Mouse (Mus musculus) embryonic fibroblast, embryonic 13.5 days (primary cell): ENCODE measurements around the gene Gm884. TPM values are rescaled to one million over a fixed set of nuclear protein-coding genes. Genes with fewer than 3 reads are reported as not detected.
A peak's percentile ranks its signal among the peaks of the same experiment; 100 is the strongest.

Experiments
- H3K27ac ChIP-seq: 2 replicates; pipeline ENCODE4 v1.5.1; 2012; ENCODE audit warnings: low read length, control low read depth, inconsistent platforms; ENCODE audit not compliant: insufficient read depth
- H3K4me1 ChIP-seq: 2 replicates; pipeline ENCODE4 v1.6.1; 2011; ENCODE audit warnings: low read length; ENCODE audit not compliant: control insufficient read depth, insufficient read depth
- H3K4me3 ChIP-seq: 2 replicates; pipeline ENCODE4 v1.5.1; 2011; ENCODE audit warnings: mild to moderate bottlenecking, control low read depth, low read length; ENCODE audit not compliant: insufficient read depth
- CTCF ChIP-seq: IDR thresholded peaks from 2 replicates; pipeline ENCODE4 v1.5.1; 2011; ENCODE audit warnings: mild to moderate bottlenecking, control low read depth, low read length, moderate library complexity, borderline replicate concordance; ENCODE audit not compliant: insufficient read depth
- POLR2A ChIP-seq: IDR thresholded peaks from 2 replicates; pipeline ENCODE4 v1.6.1; 2011; ENCODE audit warnings: low read depth, mild to moderate bottlenecking, control low read depth, low read length, moderate library complexity
- polyA plus RNA-seq: library from polyadenylated mRNA; stranded (reverse); fragments of >200 nt; gene quantifications from 2 replicates; pipeline ENCODE4 v1.2.4, GENCODE M21; 2011; ENCODE audit warnings: low read depth; ENCODE audit not compliant: missing spikeins, insufficient read length

The Gm884 gene
- polyA plus RNA-seq, 1 experiment = not detected

DNA sequence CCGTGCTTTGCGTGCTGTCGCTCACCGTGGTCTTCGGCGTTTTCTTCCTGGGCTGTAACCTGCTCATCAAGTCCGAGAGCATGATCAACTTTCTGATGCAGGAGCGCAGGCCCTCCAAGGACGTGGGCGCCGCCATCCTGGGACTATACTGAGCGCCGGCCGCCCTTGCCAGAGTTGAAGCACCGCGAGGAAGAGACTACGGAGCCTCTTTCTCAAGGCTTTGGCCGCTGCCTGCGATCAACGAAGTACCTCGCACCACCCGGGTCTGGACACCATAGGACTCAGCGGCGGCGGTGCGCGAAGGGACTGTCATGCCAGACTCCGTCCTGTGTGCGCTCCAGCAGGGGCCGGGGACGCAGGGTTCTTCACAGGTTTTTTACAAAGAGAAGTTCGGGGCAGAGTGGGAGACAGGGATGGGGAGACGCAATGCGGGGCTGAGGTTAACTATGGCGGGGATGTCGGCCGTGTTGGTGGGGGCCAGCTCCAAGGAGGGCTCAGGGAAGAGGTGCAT is 29.1 kb upstream of the Gm884 start:
- no peaks in the 10 kb centered on the region for H3K4me1 ChIP-seq
- H3K4me3 ChIP-seq = no peak overlapping the region
- H3K27ac ChIP-seq = no peak overlapping the region
- no peak for TF ChIP-seq POLR2A
- no peak for TF ChIP-seq CTCF

- H3K4me1 ChIP-seq = no peaks in the 10 kb centered on the region
- TF ChIP-seq CTCF (no peak), POLR2A (no peak)
- H3K27ac ChIP-seq = no peak within 1 kb of the TSS
- H3K4me3 ChIP-seq = no peak within 1 kb of the TSS
Measured at GRCm38 (mm10) chr11:103649301-103649982, 28.5 kb upstream of the Gm884 start, which contains the start of gene Rprml. Gene Rprml (plus strand): TSS chr11:103649570.

- Histone ChIP-seq H3K4me3 (no peak overlapping the region), H3K27ac (no peak overlapping the region), H3K4me1 (no peaks in the 10 kb centered on the region)
- no peak for TF ChIP-seq POLR2A
- no peak for TF ChIP-seq CTCF
Measured at GRCm38 (mm10) chr11:103648656-103649055, 27.7 kb upstream of the Gm884 start.

DNA sequence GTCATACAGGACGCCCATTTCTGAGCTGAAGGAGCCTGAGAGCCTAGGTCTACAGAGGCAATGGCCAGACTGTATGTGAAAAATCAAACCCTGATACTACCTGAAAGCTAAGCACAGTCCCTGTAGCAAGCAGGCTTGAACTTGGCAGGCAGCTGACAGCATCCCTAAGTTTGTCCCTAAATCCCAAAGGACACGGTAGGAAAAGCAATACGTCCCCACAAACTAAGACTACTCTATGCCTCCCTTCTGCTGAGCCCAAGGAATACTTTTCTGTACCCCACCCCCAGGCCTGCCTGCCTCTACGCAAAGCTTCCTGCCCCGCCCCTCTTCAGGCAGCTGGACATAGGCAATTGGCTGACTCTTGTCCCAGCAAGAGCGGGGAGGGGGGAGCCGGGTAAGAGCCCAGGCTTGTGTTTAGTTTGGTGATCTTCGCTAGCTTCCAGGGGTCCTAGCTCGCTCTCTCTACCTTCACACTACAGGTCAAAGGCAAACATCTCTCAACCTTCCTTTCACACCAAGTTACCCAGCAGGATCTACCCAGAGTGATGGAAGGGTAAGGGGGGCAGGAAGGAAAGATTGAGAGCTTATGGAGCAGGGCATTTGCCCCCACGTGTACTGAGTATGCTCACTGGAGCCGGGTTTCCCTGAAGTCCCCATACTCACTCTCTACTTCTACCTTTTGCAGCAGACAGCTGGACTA is 27.1 kb upstream of the Gm884 start:
- H3K4me1 ChIP-seq = no peaks in the 10 kb centered on the region
- no peak overlapping the region for H3K4me3 ChIP-seq
- TF ChIP-seq POLR2A = no peak
- TF ChIP-seq CTCF = no peak
- H3K27ac ChIP-seq = no peak overlapping the region

DNA sequence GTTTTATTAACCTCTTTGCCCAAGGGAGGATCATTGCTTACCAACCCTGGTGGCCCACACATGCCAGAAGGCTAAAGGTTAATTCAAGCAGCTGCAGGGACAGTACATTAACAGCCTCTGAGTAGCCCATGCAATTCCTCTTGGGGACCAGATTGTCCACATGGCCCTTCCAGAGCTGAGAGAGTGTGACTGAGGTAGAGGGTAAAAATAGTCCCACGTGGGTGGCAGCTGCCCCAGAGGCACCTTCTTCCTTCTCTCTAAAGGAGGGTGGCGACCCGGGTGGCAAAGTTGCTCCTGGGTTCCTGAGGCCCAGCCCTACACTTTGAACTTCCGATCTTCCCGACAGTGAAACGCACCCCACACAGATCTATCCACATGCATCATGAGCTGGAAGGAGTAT is 25.4 kb upstream of the Gm884 start:
- no peaks in the 10 kb centered on the region for H3K4me1 ChIP-seq
- no peak overlapping the region for H3K4me3 ChIP-seq

GRCm38 (mm10) chr11:103645731-103646130 is 24.8 kb upstream of the Gm884 start:
- Histone ChIP-seq H3K4me3 (no peak overlapping the region), H3K4me1 (no peaks in the 10 kb centered on the region), H3K27ac (no peak overlapping the region)
- TF ChIP-seq POLR2A (no peak), CTCF (no peak)

More for the DNA sequence above, 25.4 kb upstream of the Gm884 start:
- H3K27ac ChIP-seq = no peak overlapping the region
- TF ChIP-seq POLR2A (no peak), CTCF (no peak)

GRCm38 (mm10) chr11:103643211-103643610 is 22.3 kb upstream of the Gm884 start:
- Histone ChIP-seq H3K4me3 (no peak overlapping the region), H3K4me1 (no peaks in the 10 kb centered on the region), H3K27ac (no peak overlapping the region)
- TF ChIP-seq CTCF (no peak), POLR2A (no peak)

DNA sequence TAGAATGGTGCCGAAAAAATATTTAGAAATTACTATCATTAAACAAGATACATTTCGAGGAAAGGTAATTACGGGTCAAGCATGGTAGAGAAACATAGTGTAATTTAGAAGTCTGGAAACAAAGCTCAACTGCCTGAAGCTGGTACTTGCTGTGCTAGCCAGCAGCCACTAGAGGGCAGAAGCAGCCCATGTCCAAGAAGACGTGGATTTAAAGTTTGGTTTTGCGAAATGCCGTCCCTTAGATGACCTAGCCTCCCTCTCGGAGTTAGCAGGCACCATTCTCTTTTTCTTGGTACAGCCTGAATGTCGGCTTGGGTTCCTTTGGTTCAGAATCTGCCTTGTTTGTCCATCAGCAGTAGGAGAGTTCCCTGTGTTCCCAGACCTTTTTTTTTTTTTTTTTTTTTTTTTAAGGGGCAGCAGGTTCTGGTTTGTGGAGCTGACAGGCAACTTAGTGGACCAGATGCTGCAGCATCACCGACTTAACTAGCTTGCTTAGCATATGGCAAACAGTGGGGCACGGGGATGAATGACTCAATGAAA is 18.5 kb upstream of the Gm884 start:
- H3K4me1 ChIP-seq = no peaks in the 10 kb centered on the region
- no peak overlapping the region for H3K4me3 ChIP-seq
- H3K27ac ChIP-seq = no peak overlapping the region
- TF ChIP-seq POLR2A (no peak), CTCF (peak; percentile 93)

GRCm38 (mm10) chr11:103638790-103639189 is 17.9 kb upstream of the Gm884 start, which contains the start of gene Lyzl6:
Gene Lyzl6 (minus strand): TSS chr11:103638890.
- H3K27ac ChIP-seq = no peak within 1 kb of the TSS
- H3K4me1 ChIP-seq = no peaks in the 10 kb centered on the region
- no peak for TF ChIP-seq CTCF
- TF ChIP-seq POLR2A = no peak
- H3K4me3 ChIP-seq = no peak within 1 kb of the TSS

DNA sequence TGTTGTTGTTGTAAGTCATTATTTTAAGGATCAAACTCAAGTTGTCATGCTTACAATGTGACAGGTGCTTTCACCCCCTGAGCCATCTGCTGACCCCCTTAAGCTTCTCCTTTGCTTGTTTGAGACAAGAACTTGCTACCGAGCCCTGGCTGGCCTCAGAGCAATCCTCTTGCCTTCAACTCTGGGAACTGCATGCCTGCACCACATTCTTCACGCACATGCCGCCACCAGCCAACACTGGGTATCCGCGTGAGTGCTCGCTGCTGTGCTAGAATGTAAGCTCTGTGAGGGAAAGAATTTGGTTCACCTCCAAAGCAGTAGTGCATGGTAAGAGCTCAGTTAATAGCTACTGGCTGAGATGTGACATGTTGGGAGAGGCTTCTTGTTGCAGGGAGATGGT is 15.3 kb upstream of the Gm884 start:
- TF ChIP-seq CTCF (no peak), POLR2A (no peak)
- Histone ChIP-seq H3K27ac (no peak overlapping the region), H3K4me3 (no peak overlapping the region), H3K4me1 (no peaks in the 10 kb centered on the region)
